Mouse (Mus musculus) fat pad, adult 2 months (tissue): ENCODE measurements around the gene Mical3.

ENCODE experiments used
- DNase-seq: peaks from one replicate; pipeline ENCODE4 v3.0.0-alpha.2; 2011; ENCODE audit warnings: low read depth, low spot score; ENCODE audit errors: extremely low read depth

The Mical3 gene

DNA sequence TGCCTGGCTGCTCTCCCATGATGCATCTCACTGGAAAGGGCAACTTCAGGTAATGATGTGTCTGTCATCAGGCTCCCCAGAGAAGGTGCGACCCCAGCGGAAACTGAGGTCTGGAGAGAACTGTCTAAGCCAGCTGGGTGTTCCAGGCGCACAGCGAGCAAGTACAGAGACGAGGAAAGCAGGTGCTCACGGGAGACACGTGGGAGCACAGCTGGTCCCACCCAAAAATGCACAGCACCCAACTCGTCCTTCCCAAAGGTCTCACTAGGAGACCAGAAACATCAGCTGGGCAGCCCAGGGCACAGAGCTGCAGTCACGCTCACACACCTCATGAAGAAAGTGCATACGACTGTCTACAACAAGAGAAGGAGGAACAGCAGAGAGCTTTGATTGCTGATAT, 43.7 kb downstream of the Mical3 start:
- DNase-seq, result no peak

DNA sequence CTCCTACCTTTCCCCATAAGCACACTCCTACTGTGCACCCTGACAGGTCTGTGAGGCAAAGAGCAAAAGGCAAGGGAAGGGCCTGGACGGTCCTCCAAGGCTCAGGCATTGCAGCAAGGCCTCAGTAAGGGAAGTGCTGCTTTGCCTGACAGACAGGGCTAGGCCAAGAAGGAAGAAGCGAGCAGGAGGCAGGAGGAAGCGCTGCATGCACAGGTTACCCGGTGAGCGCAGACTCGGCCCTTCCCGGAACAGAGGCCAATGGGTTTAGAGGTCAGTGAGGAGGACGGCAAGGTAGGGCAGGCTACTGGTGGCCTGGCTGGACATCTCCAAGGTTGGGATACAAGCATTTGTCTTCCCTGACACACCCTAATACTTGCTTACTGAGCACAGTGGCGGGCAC, 44.6 kb downstream of the Mical3 start:
- DNase-seq, result no peak

DNA sequence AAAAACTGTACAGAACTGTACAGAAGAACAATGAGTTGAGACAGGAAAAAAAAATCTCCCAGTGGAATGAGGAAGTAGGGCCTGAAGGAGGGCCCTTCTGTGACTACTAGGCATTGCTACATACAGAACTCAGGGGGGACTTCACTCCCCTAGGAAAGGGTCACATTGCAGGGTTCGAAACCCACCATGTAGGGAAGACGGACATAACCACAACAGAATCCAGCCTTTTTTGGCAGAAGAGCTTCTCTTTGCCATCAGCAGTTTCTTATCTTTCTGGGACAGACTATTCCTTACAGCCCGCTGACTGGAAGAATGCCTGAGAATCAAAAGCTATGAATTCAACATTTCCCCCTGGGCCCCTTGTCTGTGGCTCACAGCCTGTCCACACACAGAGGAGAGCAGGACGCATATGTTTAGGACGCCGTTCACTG, 46.7 kb downstream of the Mical3 start:
- no peak for DNase-seq

DNA sequence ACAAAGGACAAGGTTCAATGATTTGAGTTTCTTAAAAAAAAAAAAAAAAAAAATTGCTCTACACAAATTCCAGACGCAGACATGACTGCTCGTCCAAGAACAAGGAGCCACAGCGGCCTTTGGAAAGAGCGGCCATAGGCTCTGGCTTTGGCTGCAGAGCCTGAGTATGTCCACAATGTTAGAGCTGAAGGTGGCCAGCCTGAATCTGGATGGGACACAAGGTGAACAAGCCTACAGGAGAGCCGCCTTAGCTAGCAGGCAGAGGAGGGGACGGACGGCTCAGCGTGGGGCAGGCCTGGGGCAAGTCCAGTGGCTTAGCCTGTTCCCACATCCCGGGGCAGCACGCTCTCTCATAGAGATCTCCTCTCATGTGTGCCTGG, 48.7 kb downstream of the Mical3 start:
- no peak for DNase-seq

DNA sequence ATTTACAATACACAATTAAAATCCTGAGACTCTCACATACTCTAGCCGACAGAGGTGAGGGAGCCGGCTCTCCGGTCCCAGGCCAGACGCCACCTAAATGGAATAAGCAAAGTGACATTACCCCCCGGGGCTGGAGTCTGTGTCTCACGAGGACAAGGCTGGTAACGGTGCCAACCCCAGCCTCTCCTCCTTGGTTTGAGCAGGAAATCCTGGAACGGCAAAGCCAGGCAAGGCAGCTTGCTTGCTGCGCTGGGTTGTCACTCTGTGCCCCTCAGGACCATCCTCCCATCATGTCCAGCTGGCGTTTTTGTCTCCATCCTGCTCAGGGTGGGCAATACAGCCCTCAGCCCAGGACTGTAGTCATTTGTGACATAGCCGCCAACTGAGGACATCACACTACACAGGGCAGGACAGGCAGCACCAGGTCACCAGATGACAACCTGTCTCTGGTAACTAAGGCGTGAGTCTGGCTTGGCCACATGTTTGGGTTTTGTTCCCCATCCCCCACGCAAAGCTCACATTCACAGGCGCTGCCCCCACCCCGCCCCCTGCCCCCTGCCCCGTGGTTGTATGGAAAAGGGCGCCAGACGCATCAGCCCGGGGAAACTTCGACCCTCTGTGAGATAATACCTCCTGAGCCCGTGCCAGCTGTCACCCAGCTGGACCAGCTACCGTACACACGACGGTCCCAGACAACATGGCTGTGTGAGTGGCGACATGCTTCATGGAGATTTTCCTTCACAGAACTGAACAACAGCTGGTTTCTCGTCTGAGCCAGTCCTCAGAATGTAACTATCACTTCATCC, 49.3 kb downstream of the Mical3 start:
- no peak for DNase-seq

DNA sequence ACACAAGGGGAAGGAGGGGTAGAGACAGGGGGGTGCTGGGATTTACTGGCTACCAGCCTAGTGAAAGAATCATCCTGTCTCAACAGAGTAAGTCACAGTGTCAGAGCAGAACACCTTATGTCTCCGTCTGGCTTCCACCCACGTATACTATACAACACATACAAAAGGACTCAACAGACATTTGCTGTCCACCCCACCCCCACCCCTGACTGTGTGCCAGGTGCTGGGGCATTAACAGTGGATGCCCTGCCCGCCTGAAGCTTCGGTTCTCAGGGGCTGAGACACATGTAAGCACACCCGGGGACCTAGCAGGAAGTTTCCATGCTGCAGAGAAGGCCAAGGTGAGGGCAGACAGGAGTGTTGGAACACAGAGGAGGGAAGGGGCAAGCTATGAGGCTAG, 52.6 kb downstream of the Mical3 start:
- DNase-seq, result no peak

DNA sequence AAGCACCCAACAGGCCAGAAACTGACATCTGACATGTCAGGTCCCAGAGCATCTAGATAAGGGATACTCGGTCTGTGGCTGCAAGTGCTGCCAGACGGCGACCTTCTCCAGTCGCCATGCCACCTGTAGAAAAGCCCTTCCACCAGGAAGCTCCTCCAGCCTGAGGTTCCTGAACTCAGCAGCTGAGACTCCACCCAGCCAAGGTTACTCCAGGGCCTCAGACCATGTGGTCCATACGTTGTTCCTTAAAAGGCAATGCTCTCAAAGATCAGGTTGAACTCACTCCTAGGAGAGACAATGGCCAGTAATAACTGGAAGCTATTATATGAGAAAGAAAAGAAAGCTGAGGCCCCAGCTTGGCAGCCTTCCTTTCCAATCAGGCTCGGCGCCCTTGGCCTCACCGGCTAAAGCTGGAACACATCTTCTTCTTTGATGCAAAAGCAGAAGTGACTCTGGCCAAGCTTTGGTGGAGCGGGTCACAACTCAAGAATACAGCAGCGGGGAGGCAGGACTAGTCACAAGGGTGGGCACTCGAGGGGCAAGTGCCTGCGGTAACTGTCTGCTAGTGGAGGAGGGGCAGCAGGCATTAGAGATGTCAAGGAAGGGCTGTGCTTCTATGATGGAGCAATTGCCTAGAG, 53.8 kb downstream of the Mical3 start:
- no peak for DNase-seq

DNA sequence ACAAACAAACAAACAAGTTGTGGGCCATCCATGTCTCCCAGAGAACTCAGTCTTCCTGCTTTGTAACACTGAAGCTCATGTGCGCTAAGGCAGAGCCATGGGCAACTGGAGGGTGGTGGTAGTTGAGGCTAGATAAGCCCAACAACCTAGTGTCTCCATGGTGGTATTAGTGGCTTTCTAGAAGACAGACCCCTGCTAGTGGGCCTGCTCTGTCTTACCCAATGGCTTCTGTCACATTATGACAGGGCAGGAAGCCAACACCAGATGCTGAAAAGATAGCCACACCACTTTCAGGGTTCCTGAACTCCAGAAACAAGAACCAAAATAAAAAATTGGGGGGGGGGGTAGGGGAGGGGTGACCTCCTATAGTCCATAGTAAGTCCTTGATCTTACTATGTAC, 55.0 kb downstream of the Mical3 start:
- no peak for DNase-seq

DNA sequence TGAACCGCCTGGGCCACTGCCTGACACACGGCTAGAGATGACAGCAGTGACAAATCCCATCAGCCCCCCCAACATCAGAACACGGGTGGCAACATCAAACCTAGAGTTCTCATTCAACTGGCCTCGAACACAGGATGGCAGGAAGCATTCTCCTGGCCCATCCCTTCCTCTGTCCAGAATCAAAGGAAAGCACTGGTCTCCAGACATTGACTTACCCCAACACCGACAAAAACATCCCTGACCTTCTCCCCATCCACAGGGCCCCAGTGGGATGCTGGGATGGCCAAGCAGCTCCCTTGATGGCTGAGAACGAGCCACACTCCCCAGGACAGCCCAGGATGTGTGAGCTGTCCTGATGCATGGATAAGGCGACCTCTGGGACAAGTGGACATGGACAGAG, 57.5 kb downstream of the Mical3 start:
- no peak for DNase-seq

DNA sequence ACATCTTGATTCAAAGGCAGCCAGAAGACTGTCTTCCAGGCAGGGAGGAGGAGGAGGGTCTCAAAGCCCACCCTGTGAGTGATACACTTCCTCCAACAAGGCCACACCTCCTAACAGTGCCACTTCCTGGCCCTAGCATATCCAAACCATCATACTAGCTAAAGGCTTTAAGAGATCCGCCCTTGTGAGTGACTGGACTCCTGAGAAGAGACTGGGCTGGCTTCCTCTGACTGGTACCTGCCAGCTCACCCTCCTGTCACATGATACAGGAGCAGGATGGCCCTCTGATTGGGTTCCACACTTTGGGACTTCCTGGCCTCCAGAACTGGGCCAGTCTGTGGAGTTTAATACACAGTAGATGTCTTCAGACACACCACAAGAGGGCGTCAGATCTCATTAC, 58.2 kb downstream of the Mical3 start:
- no peak for DNase-seq

DNA sequence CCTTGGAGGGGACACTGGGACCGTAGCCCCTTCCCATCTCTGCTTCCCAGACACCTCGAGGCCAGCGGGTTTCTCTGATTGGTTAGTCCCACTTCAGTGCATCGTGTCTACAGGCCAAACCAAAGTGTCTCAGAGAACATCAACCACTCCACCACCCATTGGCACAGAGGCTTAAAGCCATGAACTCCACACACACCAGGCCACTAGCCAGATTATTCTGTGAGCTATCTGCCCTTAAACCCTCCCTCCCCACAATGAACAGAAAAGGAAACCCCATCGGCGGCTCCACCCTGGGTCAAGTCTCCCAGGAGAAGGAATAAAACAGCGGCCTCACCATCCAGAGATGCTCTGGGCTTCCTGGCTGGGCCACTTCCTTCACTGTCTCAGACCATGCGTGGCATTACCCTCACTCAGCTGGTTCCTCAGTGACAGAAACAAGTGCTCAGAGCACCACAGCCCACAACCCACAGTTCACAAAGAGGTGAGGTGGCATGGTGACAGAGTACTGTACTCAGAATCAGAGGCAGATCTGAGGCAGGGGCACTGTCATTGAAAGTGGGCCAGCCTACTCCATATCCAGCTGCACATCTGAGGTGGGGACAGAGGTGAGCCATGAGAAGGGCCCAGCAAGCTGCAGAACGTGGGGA, 60.1 kb downstream of the Mical3 start:
- DNase-seq, result no peak

DNA sequence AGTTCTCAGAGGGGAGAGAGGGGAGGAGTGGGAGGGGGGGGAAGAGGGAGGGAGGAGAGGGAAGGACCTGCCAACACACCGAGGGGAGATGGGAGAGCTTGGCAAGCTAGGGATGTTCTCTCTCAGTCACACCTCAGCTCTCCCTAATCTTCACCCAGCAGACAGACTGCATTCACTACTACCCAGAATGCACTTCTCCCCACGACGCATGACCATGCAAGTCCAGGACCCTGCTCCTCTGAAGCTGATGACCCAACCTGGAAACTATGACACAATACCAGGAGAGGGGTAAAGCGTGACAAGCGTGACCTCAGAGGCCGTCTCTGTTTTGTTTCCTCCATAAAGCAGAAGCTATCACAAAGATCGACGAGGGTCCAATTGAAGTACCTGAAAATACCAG, 61.6 kb downstream of the Mical3 start:
- DNase-seq, result no peak

DNA sequence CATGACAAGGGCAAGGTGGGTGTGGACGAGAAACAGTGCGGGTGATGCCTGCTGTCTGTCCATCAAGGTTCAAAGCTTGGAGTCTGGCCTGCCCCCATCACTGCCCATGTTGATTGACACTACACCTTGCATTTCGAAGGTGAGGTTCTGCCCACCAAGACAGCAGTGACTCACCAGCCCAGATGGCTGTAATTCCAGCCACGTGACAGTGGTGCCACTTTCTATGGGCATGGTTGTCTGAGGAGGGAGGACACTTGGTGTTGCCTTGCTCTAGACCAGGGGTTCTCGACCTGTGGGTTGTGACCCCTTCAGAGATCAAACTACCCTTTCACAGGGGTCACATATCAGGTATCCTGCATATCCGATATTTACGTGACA, 62.7 kb downstream of the Mical3 start:
- no peak for DNase-seq

DNA sequence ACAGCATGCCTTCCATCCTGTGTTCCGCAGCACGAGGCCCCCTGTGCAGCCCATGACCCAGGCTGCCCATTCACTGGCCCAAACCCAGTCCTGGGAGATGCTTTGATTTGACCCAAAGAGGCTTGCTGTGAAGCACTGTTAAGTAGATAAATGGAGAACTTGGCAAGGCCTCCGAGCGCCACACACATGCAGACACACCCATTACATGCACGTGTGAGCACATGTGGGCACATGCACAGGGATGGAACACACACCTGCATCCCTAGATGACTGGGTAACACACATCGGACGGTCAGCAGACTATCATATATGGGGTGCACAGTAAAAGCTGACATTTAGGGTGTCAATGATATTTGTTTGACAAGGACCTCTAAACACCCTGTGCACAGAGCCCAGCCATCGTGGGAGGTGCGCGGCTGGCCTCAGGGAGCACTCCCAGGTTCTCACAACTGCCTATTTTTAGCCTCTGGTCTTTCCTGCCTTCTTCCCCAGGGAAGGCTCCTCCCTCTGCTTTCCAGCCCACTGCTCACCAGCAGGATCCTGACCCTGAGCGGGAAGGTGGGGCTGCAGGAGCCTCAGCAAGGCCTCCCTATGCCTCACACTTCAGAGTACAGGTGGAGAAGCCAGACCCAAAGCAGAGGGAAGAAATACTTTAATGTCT, 63.2 kb downstream of the Mical3 start:
- DNase-seq, result no peak

DNA sequence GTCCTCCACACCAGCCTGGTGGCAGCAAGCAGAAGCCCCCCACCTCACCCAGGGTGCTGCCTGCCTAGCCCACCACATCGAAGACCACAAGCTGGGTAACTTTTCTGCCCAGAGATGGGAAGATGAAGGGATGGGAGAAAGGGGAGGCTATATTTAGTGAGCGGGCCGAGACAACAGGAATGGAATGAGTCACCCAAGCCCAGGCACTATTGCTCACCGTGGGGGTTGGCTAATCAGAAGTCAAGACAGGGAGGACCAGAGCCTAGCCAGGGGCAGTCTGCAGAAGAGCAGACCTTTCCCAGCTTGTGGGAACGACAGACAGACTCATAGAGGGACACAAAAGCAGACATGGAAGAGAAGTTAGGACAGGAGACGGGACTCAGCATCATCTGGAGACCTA, 64.0 kb downstream of the Mical3 start:
- no peak for DNase-seq

DNA sequence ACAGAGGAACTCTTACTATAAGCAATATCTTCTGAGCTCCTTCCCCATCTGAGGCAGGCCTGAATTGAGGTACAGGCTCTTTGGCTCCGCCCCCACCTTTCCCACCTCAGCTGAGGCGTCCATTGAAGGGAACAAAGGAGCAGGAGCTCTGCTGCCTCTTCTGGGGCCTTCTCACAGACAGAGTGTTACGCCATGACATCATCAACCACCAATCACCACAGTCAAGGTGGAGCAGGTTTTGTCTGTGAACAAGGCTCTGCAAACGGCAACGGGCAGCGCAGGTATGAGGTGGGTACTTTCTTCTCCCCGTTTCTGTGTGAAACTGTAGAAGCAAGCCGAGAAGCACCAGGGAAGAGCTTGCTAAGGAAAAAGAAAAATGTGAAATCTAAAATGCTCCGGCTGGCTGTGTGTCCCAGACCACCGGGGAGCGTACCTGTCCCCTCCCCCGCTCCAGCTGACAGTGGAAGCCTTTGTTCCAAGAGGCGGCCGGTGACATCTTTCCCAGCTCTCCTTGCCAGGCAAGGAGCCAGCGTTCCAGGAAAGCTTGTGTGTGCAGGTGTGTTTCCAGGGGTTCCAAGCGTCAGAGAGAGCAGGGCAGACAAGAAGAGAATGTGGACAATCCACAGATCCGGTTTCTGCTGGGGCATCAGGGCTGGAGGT, 66.3 kb downstream of the Mical3 start:
- DNase-seq, result no peak

DNA sequence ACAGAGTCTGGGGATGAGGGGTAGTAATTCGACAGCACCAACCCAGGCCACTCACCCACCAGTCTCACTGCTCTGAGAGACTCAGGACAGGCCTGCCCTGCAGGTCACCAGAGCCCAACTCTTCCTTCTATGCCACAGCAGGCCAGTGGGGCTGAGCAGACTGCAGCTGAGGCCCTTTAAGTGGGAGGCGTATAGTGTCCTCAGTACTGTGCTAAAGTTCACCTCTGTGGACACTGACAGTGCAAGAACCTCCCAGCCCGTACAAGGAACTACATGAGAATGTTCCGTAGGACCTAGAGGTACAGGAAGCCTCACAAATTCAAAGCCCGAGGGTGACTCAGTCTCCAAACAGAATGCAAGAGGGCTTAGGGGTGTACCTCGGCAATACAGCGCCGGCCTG, 67.0 kb downstream of the Mical3 start:
- DNase-seq, result no peak

DNA sequence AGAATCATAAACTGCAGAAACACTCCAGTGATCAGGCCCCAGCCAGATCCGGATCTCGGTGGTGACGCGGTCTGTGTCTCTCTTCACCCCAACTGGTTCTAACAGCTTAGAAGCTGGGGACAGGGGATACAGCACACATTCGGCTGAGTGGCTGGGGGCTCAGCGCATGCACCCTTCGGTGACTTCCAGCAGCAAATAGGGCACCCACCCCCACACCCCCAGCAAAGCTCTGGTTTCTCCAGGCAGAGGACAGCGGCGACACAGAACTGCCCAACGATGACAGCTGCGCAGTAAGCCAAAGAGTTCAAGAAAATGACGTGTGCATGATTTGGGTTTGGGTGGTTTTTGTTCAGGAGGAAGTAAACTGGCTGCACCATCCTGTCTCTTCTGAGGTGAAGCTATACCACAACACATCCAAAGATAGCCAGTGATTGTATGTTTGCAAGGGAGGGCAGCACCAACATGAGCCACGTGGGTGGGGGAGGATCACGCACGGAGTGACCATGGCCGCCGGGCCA, 67.8 kb downstream of the Mical3 start:
- DNase-seq, result no peak

DNA sequence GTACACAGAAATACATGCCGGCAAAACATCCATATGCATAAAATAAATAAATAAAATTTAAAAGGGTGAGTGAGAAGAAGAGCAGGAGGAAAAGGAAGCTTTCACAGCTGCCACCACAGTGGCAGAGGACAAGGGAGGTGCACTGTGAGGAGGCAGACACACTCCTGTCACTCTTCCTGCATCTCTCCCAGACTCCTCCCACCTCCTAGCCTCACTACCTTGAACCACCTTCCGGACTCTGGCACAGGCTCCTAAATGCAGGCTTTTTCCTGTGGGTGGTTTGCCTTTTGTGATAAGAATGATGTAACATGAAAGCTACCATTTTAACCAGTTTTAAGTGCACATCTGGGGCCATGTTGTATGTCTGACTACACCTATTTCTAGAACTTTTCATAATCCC, 72.8 kb downstream of the Mical3 start:
- no peak for DNase-seq

DNA sequence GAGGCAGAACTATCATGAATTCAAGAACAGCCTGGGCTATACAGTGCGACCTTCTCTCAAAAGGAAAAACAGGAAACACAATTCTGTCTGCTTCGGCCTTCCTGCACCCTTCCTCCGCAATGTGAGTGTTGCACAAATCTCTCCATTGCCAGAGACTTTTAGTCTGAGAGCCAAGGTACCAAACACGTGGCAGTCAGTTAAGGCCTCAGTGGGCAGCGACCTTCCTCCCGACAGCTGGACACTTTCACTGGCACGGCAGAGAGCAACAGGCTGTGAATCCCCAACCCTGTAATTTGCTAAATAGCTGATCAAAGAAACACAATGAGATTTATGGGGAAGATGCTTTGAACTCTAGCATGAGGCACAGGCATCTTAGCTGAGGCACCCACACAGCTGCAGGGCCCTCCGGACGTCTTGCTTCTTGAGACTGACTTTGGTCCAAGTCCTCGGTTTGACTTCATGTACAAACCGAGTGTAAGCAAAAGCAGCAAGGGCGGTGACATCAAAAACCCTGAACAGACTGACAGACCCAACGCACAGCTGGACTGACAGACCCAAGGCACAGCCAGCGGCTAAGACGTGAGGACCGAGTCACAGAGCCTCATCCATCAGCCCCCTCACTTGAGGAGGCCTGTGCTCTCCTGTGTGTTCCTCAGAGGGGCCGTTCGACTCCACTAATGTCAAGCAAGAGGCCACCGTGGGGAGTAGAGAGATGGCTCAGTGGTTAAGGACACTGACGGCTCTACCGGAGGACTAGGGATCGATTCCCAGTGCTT, 73.4 kb downstream of the Mical3 start:
- no peak for DNase-seq
